Mouse (Mus musculus) kidney, adult 8-10 months (tissue): ENCODE data around the gene Dctn2.

Experiments
- DNase-seq, 2 experiments: peaks; one replicate each; pipeline ENCODE4 v3.0.0; 2022

Dctn2 gene

GRCm38 (mm10) chr10:127264336-127264735 is 1.8 kb upstream of the Dctn2 start:
- no peak for DNase-seq

GRCm38 (mm10) chr10:127264971-127265370 is 1.2 kb upstream of the Dctn2 start:
- DNase-seq: no peak

DNA sequence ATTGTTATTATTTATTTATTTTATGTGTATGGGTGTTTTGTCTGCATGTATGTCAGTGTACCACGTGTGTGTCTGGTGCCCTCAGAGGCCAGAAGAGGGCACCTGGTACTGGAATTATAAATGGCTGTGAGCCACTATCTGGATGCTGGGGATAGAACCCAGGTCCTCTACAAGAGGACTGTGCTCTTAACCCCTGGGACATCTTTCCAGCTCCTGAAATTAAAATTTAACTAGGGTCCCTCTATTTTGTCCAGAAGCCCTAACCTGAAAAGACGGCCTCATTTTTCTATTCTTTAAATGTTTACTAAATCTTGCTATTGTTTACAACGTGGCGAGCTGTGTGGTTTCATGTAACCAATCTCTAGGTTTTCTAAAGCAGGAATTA is 449 bp upstream of the Dctn2 start:
- DNase-seq: peak in 1 of 2 experiments; percentile 30

GRCm38 (mm10) chr10:127267318-127267717 is 1.1 kb downstream of the Dctn2 start:
- peak; percentile 26 to 47 for DNase-seq

- DNase-seq: no peak
Observed at GRCm38 (mm10) chr10:127268401-127268800, 2.2 kb downstream of the Dctn2 start.

- no peak for DNase-seq
Observed at GRCm38 (mm10) chr10:127269036-127269435, 2.9 kb downstream of the Dctn2 start.

- no peak for DNase-seq
Observed at GRCm38 (mm10) chr10:127269884-127270283, 3.7 kb downstream of the Dctn2 start.

GRCm38 (mm10) chr10:127272371-127272770 is 6.2 kb downstream of the Dctn2 start:
- no peak for DNase-seq

- DNase-seq: no peak
Observed at GRCm38 (mm10) chr10:127274261-127275022, 8.3 kb downstream of the Dctn2 start.

DNA sequence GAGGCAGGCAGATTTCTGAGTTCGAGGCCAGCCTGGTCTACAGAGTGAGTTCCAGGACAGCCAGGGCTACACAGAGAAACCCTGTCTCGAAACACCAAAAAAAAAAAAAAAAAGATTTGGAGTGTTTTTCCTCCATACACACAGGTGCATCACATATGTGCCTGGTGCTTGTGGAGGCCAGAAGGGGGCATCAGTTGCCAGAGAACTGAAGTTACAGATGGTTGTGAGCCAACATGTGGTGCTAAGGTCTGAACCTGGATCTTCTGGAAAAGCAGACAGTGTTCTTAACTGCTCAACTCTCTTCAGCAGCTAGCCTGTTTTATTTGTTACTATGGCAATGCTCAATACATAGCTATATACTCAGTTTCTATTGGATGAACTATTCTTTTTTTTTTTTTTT is 13.6 kb downstream of the Dctn2 start:
- no peak for DNase-seq

GRCm38 (mm10) chr10:127281316-127281715 is 15.1 kb downstream of the Dctn2 start:
- DNase-seq: peak in 1 of 2 experiments; percentile 40

DNA sequence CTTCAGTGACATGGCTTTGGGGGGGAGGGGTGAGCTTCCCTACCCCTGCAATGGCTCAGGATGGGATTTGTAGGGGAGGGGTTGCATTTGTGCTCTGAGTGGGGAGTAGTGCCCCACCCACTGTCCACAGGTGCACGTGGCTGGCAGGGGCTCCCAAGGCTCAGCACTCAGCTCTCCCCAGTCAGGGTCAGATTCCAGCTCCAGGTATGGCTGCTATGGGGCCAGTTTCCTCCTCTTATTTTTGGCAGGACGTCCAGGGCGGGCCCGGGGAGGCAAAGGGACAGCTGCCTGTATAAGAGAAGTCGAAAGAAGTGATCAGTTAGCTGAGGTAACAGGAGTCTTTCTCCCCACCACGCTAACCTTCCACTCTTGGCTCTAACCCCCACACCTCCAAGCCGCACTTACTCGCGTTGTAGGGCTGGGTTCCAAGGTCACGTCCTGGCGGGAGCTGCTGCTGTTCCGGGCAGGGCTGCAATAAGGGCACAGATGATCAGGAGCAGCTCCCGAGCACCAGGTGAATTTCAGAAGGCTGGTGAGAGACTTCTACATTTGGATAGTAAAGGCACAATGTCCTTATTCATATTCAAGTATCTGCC is 16.6 kb downstream of the Dctn2 start:
- no peak for DNase-seq

DNA sequence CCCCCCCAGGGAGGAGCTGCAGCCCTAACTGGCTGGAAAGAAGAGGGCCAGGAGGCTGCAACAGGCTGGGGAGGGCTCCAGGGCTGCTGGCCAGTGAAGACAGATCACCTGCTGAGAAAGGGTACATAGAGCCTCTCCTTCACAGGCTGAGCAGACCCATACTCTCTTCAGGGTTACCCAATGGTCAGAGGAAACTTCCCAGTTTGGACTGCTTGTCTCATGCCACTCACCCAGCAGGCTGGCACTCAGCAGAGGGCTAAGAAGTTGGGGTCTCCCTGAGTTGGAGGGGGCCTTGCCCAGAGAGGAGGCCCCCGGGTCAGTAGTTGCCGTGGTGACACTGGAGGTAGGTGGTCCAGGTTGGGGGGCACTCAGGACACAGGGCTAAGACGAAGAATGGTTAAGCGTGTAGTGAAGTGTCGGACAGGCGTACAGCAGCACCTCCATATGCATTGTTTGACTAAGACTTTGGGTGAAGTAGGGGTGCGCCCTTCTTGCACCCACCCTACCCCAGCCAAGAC is 18.0 kb downstream of the Dctn2 start:
- DNase-seq: no peak

GRCm38 (mm10) chr10:127284724-127285500 is 18.7 kb downstream of the Dctn2 start:
- DNase-seq: no peak

DNA sequence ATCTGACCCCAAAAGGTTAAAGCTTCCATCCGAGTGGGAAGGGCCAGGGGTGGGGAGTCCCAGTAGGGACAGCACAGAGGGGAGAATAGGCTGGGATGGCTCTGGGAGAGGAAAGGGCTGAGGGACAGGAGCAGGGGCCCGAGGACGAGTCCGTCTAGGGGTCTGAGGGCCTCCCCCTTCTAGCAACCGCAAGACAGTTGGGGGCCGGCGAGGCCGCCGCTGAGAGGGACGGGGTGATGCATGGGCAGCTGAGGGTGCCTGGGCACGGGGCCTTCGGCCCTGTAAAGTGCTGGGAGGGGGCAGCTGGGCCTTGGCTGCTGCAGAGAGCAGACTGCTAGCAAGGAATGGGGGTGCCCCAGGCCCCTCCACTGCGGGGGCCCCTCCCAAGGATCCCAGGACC is 19.5 kb downstream of the Dctn2 start:
- no peak for DNase-seq

DNA sequence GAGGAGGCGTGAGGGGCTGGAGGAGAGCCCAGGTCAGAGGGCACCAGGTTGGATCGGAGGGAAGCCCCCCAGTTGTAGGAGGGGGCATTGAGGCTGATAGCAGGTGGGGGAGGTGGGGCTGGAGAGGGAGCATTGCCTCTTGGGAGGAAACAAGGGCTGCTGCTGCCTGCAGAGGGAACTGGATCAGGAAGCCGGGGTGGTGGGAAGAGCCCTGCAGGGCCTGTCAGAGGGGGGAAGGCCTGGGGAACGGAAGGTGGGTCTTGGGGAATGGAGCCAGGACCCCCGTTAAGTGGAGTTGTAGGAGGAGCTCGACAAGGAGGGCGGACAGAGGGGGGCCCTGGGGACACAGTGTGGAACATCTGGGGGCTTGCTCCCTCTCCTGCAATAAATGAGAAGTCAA is 20.0 kb downstream of the Dctn2 start:
- DNase-seq: no peak

- DNase-seq: peak; percentile 23 to 33
Observed at GRCm38 (mm10) chr10:127286730-127287129, 20.6 kb downstream of the Dctn2 start.

DNA sequence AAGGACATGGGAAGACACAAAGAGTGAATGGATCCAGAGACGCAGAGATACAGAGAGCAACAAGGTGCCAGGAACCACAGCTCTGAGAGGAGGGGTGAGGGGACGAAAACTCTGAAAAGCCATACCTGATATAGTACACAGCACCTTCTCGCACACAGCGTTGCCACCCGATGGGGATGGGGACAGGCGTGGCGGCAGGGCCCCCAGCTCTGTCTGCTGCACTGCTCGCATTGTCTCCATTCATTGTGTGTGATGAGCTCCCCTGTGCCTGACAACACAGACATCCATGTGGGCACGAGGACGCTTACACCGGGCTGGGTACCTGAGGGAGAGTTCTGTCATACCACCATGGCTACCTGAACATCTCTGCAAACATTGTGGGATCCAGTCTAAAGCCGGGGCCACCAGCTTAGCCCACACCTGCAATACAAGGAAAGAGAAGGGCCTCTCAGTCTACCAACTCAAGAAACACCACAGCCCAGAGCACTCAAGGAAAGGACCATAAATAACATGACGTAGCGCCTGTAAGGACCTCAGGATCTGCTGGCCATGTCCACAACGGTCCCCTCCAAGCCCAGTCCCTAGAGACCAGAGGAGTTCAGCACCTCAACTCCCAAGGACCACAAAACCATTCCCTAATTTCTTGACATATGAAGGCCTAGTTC is 21.2 kb downstream of the Dctn2 start:
- DNase-seq: no peak

DNA sequence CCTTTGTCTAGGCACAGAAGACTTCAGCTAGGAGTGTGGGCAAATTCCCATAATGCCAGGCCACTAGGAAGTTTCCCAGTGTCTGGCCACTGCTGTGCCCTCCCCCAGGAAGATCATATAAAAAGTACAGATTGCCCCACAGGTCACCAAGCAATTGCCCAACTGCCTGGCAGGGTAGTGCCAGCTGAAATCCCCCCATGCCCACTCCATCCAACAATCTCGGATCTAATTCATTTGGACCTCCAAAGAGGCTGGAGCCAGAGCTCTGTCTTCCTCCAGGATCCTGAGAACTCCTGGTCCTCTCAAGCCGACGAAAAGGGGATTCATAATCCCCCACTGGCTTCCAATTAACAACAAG is 21.7 kb downstream of the Dctn2 start:
- no peak for DNase-seq

- DNase-seq: peak in 1 of 2 experiments; percentile 60
Observed at GRCm38 (mm10) chr10:127288328-127288799, 22.2 kb downstream of the Dctn2 start.

DNA sequence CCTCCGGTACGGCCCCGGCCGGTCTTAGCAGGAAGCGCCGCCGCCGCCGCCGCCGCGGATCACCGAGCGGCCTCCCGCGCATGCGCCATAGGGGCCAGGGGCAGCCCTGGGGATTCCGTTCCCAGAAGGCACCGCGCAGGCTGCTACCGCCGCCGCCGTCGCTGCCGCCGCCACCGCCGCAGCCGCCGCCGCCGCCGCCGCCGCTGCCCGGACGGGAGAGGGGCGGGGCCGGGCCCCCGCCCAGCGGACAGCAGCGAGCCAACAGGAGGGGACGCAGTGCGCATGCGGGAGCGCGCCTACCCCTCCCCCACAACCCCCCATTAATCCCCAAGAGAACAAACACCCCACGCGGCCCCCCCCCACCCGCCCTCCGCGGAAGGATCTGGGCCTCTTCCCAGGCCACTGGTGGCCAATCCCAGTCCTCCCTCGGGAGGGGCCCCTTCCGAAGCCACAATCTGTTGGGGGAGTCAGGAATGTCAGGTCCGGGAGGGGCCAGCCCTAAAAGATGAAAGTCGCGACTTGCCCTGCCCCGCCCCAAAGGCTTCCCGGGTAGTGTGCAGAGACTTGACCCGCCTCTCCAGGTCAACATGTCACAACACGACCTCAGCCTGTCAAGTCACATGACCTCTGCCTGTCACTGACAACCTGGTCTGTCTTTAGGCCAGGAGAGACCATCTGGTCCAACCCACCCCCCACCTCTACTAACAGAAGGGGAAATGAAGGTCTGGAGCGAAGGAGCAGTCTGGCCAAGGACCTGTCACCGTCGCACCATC is 22.8 kb downstream of the Dctn2 start, which contains the start of gene Mbd6:
Gene Mbd6 (minus strand): TSS at position 219 of the 773 bp plus-strand sequence.
- peak; percentile 88 to 91 for DNase-seq
